Mouse (Mus musculus) kidney, embryonic 14.5 days (tissue): ENCODE data around the gene Atf7. TPM values are rescaled to one million over a fixed set of nuclear protein-coding genes. Genes with fewer than 3 reads are reported as not detected.

Experiments
- ATAC-seq: fragments of 200-750 bp; cut with Nextera tagmentation; 2 replicates; pipeline ENCODE4 v1.8.0; 2017; ENCODE audit warnings: moderate number of reproducible peaks, mild to moderate bottlenecking, moderate TSS enrichment, moderate library complexity; ENCODE audit not compliant: low FRiP score, low TSS enrichment
- H3K27ac ChIP-seq: fragments of 300-500 bp; sonication (generic); 2 replicates; pipeline ENCODE4 v1.5.1; 2014; ENCODE audit warnings: low read depth, mild to moderate bottlenecking, low read length, moderate library complexity, mixed read lengths
- H3K27me3 ChIP-seq: fragments of 300-500 bp; sonication (generic); 2 replicates; pipeline ENCODE4 v1.6.1; 2014; ENCODE audit warnings: mild to moderate bottlenecking, low read length; ENCODE audit not compliant: control insufficient read depth, insufficient read depth
- H3K36me3 ChIP-seq: fragments of 300-500 bp; sonication (generic); 2 replicates; pipeline ENCODE4 v1.6.1; 2014; ENCODE audit warnings: low read length, mixed read lengths; ENCODE audit not compliant: control insufficient read depth, insufficient read depth
- H3K4me1 ChIP-seq: fragments of 300-500 bp; sonication (generic); 2 replicates; pipeline ENCODE4 v1.6.1; 2014; ENCODE audit warnings: low read length, mixed read lengths; ENCODE audit not compliant: control insufficient read depth, insufficient read depth
- H3K4me2 ChIP-seq: fragments of 300-500 bp; sonication (generic); replicated peaks from 2 replicates; pipeline ENCODE4 v1.6.1; 2014; ENCODE audit warnings: low read depth, mild to moderate bottlenecking, low read length
- H3K4me3 ChIP-seq: fragments of 300-500 bp; sonication (generic); 2 replicates; pipeline ENCODE4 v1.5.1; 2014; ENCODE audit warnings: mild to moderate bottlenecking, low read length
- H3K9ac ChIP-seq: fragments of 300-500 bp; sonication (generic); 2 replicates; pipeline ENCODE4 v1.6.1; 2014; ENCODE audit warnings: low read depth, mild to moderate bottlenecking, low read length, moderate library complexity
- H3K9me3 ChIP-seq: fragments of 300-500 bp; sonication (generic); 2 replicates; pipeline ENCODE4 v1.6.1; 2016; ENCODE audit warnings: low read length; ENCODE audit not compliant: control insufficient read depth
- WGBS: fragments of 180-500 bp; shearing (Covaris S2); extraction: QIAGEN DNeasy Blood & Tissue Kit; methylation state at CpG from one replicate; pipeline ENCODE4 v1.1.7; 2014; 5-methylcytosine and 5-hydroxymethylcytosine counted together
- polyA plus RNA-seq: library from polyadenylated mRNA; unstranded; fragments of >200 nt; fragmentation: Nextera tagmentation; extraction: Ambion mirVana; gene quantifications from 2 replicates; pipeline ENCODE4 v1.2.1, GENCODE M21; 2014

The Atf7 gene
- polyA plus RNA-seq, 1 experiment from 2014 or later = 30.5 TPM

GRCm38 (mm10) chr15:102516728-102517404, 108.4 kb downstream of the Atf7 start, which contains the start of gene Map3k12:
TSS of gene Map3k12 (minus strand) at chr15:102517064.
- ATAC-seq = peak; percentile 14
- H3K27ac ChIP-seq = peak within 1 kb of the TSS; percentile 99
- no peaks in the 10 kb centered on the region for H3K27me3 ChIP-seq
- under 1% methylated on average over 41 of the region's 43 CpGs for WGBS
- peaks cover 31% of the 10 kb centered on the region for H3K4me1 ChIP-seq
- peaks cover 14% of the 10 kb centered on the region; the same call in 1 of the 2 replicates for H3K36me3 ChIP-seq
- H3K9me3 ChIP-seq = no peaks in the 10 kb centered on the region
- H3K9ac ChIP-seq = peak within 1 kb of the TSS; percentile 58
- peak within 1 kb of the TSS; percentile 65 for H3K4me3 ChIP-seq
- peak within 1 kb of the TSS; percentile 91 for H3K4me2 ChIP-seq

- Histone ChIP-seq H3K4me2 (peak overlapping the region; percentile 91), H3K9me3 (no peaks in the 10 kb centered on the region), H3K36me3 (peaks cover 9% of the 10 kb centered on the region; the same call in 1 of the 2 replicates), H3K27ac (peak overlapping the region; percentile 69; the same call in 1 of the 2 replicates), H3K4me1 (peaks cover 36% of the 10 kb centered on the region), H3K27me3 (no peaks in the 10 kb centered on the region), H3K4me3 (peak overlapping the region; percentile 65), H3K9ac (peak overlapping the region; percentile 58)
- 2% methylated on average over 12 of the region's 12 CpGs for WGBS
- ATAC-seq = 0 out of 2 replicates have a peak, but pooled peaks have one; percentile 0
These were observed 109.0 kb downstream of the Atf7 start for GRCm38 (mm10) chr15:102516293-102516692.

- H3K4me3 ChIP-seq = peak overlapping the region; percentile 65
- no peak for ATAC-seq
- H3K4me1 ChIP-seq = peaks cover 39% of the 10 kb centered on the region
- peak overlapping the region; percentile 58; the same call in 1 of the 2 replicates for H3K9ac ChIP-seq
- peaks cover 4% of the 10 kb centered on the region; the same call in 1 of the 2 replicates for H3K36me3 ChIP-seq
- H3K27me3 ChIP-seq = no peaks in the 10 kb centered on the region
- no peak overlapping the region for H3K27ac ChIP-seq
- H3K4me2 ChIP-seq = peak overlapping the region; percentile 91
- WGBS = 50% methylated on average over 4 of the region's 4 CpGs
- no peaks in the 10 kb centered on the region for H3K9me3 ChIP-seq
These were observed 109.5 kb downstream of the Atf7 start for GRCm38 (mm10) chr15:102515791-102516190.

GRCm38 (mm10) chr15:102515261-102515660, 110.0 kb downstream of the Atf7 start:
- no peak overlapping the region for H3K9ac ChIP-seq
- H3K27me3 ChIP-seq = no peaks in the 10 kb centered on the region
- H3K4me3 ChIP-seq = no peak overlapping the region
- H3K9me3 ChIP-seq = no peaks in the 10 kb centered on the region
- H3K4me2 ChIP-seq = no peak overlapping the region
- no peaks in the 10 kb centered on the region for H3K36me3 ChIP-seq
- WGBS = 88% methylated on average over 2 of the region's 2 CpGs
- ATAC-seq = no peak
- H3K27ac ChIP-seq = no peak overlapping the region
- H3K4me1 ChIP-seq = peaks cover 36% of the 10 kb centered on the region

- ATAC-seq = no peak
- no peak overlapping the region for H3K9ac ChIP-seq
- 63% methylated on average over 3 of the region's 3 CpGs for WGBS
- no peaks in the 10 kb centered on the region for H3K9me3 ChIP-seq
- peaks cover 5% of the 10 kb centered on the region; the same call in 1 of the 2 replicates for H3K36me3 ChIP-seq
- H3K4me2 ChIP-seq = no peak overlapping the region
- H3K4me3 ChIP-seq = no peak overlapping the region
- no peaks in the 10 kb centered on the region for H3K27me3 ChIP-seq
- peaks cover 24% of the 10 kb centered on the region for H3K4me1 ChIP-seq
- H3K27ac ChIP-seq = no peak overlapping the region
These were observed 112.3 kb downstream of the Atf7 start for GRCm38 (mm10) chr15:102513004-102513403.

- H3K27me3 ChIP-seq = no peaks in the 10 kb centered on the region
- H3K9me3 ChIP-seq = no peaks in the 10 kb centered on the region
- peaks cover 24% of the 10 kb centered on the region for H3K4me1 ChIP-seq
- ATAC-seq = no peak
- H3K4me2 ChIP-seq = no peak overlapping the region
- peaks cover 9% of the 10 kb centered on the region; the same call in 1 of the 2 replicates for H3K36me3 ChIP-seq
- no peak overlapping the region for H3K4me3 ChIP-seq
- H3K9ac ChIP-seq = 0 out of 2 replicates have a peak overlapping the region, but pooled peaks have one; percentile 19
- peak overlapping the region; percentile 68; the same call in 1 of the 2 replicates for H3K27ac ChIP-seq
These were observed 112.8 kb downstream of the Atf7 start for GRCm38 (mm10) chr15:102512471-102512870.

- H3K27ac ChIP-seq = peak overlapping the region; percentile 68
- peaks cover 24% of the 10 kb centered on the region for H3K4me1 ChIP-seq
- peak overlapping the region; percentile 19; the same call in 1 of the 2 replicates for H3K9ac ChIP-seq
These were observed 113.3 kb downstream of the Atf7 start for GRCm38 (mm10) chr15:102512010-102512409.

GRCm38 (mm10) chr15:102511285-102511833, 113.9 kb downstream of the Atf7 start:
- H3K4me2 ChIP-seq = peak overlapping the region; percentile 73
- peaks cover 11% of the 10 kb centered on the region; the same call in 1 of the 2 replicates for H3K36me3 ChIP-seq
- H3K27ac ChIP-seq = peak overlapping the region; percentile 68
- 6% methylated on average over 6 of the region's 6 CpGs for WGBS
- peaks cover 24% of the 10 kb centered on the region for H3K4me1 ChIP-seq
- H3K4me3 ChIP-seq = peak overlapping the region; percentile 57; the same call in 1 of the 2 replicates
- H3K27me3 ChIP-seq = no peaks in the 10 kb centered on the region
- ATAC-seq = peak; percentile 19; the same call in 1 of the 2 replicates
- peak overlapping the region; percentile 19; the same call in 1 of the 2 replicates for H3K9ac ChIP-seq
- H3K9me3 ChIP-seq = no peaks in the 10 kb centered on the region

More at GRCm38 (mm10) chr15:102512010-102512409, 113.3 kb downstream of the Atf7 start:
- Histone ChIP-seq H3K4me2 (no peak overlapping the region; the same call in 1 of the 2 replicates), H3K36me3 (peaks cover 11% of the 10 kb centered on the region; the same call in 1 of the 2 replicates), H3K9me3 (no peaks in the 10 kb centered on the region), H3K4me3 (no peak overlapping the region), H3K27me3 (no peaks in the 10 kb centered on the region)
- no peak for ATAC-seq
- 29% methylated on average over 5 of the region's 5 CpGs for WGBS
